Mouse (Mus musculus) MEL (cell line): ENCODE results near the gene Palld. TPM values are rescaled to one million over a fixed set of nuclear protein-coding genes. Genes with fewer than 3 reads are reported as not detected.

Experiments
- DNase-seq: peaks from one replicate; pipeline ENCODE4 v3.0.0; 2011; ENCODE audit warnings: low read depth, low spot score
- H3K27ac ChIP-seq: 2 replicates; pipeline ENCODE4 v1.5.1; 2012; ENCODE audit warnings: low read depth, mild to moderate bottlenecking, control low read depth, low read length, moderate library complexity; ENCODE audit not compliant: control insufficient read depth
- H3K27me3 ChIP-seq, 2 experiments: fragments of 150-350 bp in 1 of 2; sonication (generic) in 1 of 2; 2 replicates each; pipeline ENCODE4 v1.6.1; 2012; ENCODE audit warnings: low read length in 2 of 2, mild to moderate bottlenecking in 2 of 2, improper control_type of control experiment in 1 of 2, moderate library complexity in 1 of 2; ENCODE audit not compliant: insufficient read depth in 2 of 2, control insufficient read depth in 1 of 2
- H3K36me3 ChIP-seq, 2 experiments: 2 replicates each; pipeline ENCODE4 v1.6.1; 2012 to 2014; ENCODE audit warnings: low read length in 2 of 2, improper control_type of control experiment in 1 of 2, inconsistent platforms in 1 of 2, mild to moderate bottlenecking in 1 of 2; ENCODE audit not compliant: insufficient read depth in 2 of 2, control insufficient read depth in 1 of 2
- H3K4me1 ChIP-seq, 2 experiments: fragments of 150-350 bp in 1 of 2; sonication (generic) in 1 of 2; 2 replicates each; pipeline ENCODE4 v1.6.1; 2012; ENCODE audit warnings: low read length in 2 of 2, improper control_type of control experiment in 1 of 2, mild to moderate bottlenecking in 1 of 2; ENCODE audit not compliant: insufficient read depth in 2 of 2, control insufficient read depth in 1 of 2
- H3K4me3 ChIP-seq, 2 experiments: fragments of 150-350 bp in 1 of 2; sonication (generic) in 1 of 2; 2 replicates each; pipeline ENCODE4 v1.5.1; 2012; ENCODE audit warnings: low read depth in 2 of 2, low read length in 2 of 2, mild to moderate bottlenecking in 2 of 2, moderate library complexity in 2 of 2, control low read depth in 1 of 2, improper control_type of control experiment in 1 of 2; ENCODE audit not compliant: control insufficient read depth in 1 of 2, insufficient read depth in 1 of 2
- H3K79me2 ChIP-seq: 2 replicates; pipeline ENCODE4 v1.6.1; 2012; ENCODE audit warnings: mild to moderate bottlenecking, low read length, moderate library complexity; ENCODE audit not compliant: control insufficient read depth, poor library complexity, insufficient read depth
- H3K9ac ChIP-seq: 2 replicates; pipeline ENCODE4 v1.6.1; 2012; ENCODE audit warnings: low read depth, mild to moderate bottlenecking, control low read depth, low read length, moderate library complexity; ENCODE audit not compliant: control insufficient read depth, poor library complexity, severe bottlenecking
- H3K9me3 ChIP-seq: fragments of 150-350 bp; sonication (generic); replicated peaks from 2 replicates; pipeline ENCODE4 v1.6.1; 2012; ENCODE audit warnings: mild to moderate bottlenecking, low read length, improper control_type of control experiment, moderate library complexity; ENCODE audit not compliant: insufficient read depth
- BHLHE40 ChIP-seq: IDR thresholded peaks from 2 replicates; pipeline ENCODE4 v1.6.1; 2012; ENCODE audit warnings: low read depth, mild to moderate bottlenecking, inconsistent platforms, low read length, improper control_type of control experiment, borderline replicate concordance
- CHD1 ChIP-seq: IDR thresholded peaks from 2 replicates; pipeline ENCODE4 v1.6.1; 2012; ENCODE audit warnings: low read depth, mild to moderate bottlenecking, inconsistent platforms, low read length, improper control_type of control experiment
- ELF1 ChIP-seq: IDR thresholded peaks from 2 replicates; pipeline ENCODE4 v1.6.1; 2014; ENCODE audit warnings: low read depth, mild to moderate bottlenecking, inconsistent platforms, low read length, improper control_type of control experiment, moderate library complexity
- EP300 ChIP-seq, 2 experiments: IDR thresholded peaks; 2 replicates each; pipeline ENCODE4 v1.6.1; 2011; ENCODE audit warnings: improper control_type of control experiment in 2 of 2, low read length in 2 of 2, low read depth in 1 of 2, mild to moderate bottlenecking in 1 of 2
- GATA1 ChIP-seq: IDR thresholded peaks from 2 replicates; pipeline ENCODE4 v1.6.1; 2011; ENCODE audit warnings: low read depth, low read length, improper control_type of control experiment
- HCFC1 ChIP-seq: IDR thresholded peaks from 2 replicates; pipeline ENCODE4 v1.6.1; 2012; ENCODE audit warnings: low read depth, mild to moderate bottlenecking, inconsistent platforms, low read length, improper control_type of control experiment, moderate library complexity
- JUND ChIP-seq: IDR thresholded peaks from 2 replicates; pipeline ENCODE4 v1.6.1; 2011; ENCODE audit warnings: low read depth, mild to moderate bottlenecking, improper control_type of control experiment, low read length
- MAZ ChIP-seq: IDR thresholded peaks from 2 replicates; pipeline ENCODE4 v1.6.1; 2012; ENCODE audit warnings: low read depth, mild to moderate bottlenecking, inconsistent platforms, low read length, improper control_type of control experiment
- MEF2A ChIP-seq: IDR thresholded peaks from 2 replicates; pipeline ENCODE4 v1.6.1; 2014; ENCODE audit warnings: low read depth, mild to moderate bottlenecking, inconsistent platforms, low read length, improper control_type of control experiment; ENCODE audit not compliant: poor library complexity, insufficient replicate concordance, severe bottlenecking; ENCODE audit errors: extremely low read depth
- MXI1 ChIP-seq: IDR thresholded peaks from 2 replicates; pipeline ENCODE4 v1.6.1; 2011; ENCODE audit warnings: mild to moderate bottlenecking, low read depth, low read length, improper control_type of control experiment
- MYB ChIP-seq: IDR thresholded peaks from 2 replicates; pipeline ENCODE4 v1.6.1; 2011; ENCODE audit warnings: mild to moderate bottlenecking, low read depth, low read length, improper control_type of control experiment
- POLR2A ChIP-seq, 2 experiments: IDR thresholded peaks; 2 replicates each; pipeline ENCODE4 v1.6.1; 2011 to 2012; ENCODE audit warnings: low read length in 2 of 2, mild to moderate bottlenecking in 2 of 2, control low read depth in 1 of 2, improper control_type of control experiment in 1 of 2, low read depth in 1 of 2, moderate library complexity in 1 of 2; ENCODE audit not compliant: control insufficient read depth in 1 of 2, insufficient read depth in 1 of 2, poor library complexity in 1 of 2
- POLR2AphosphoS2 ChIP-seq: IDR thresholded peaks from 2 replicates; pipeline ENCODE4 v1.6.1; 2011; ENCODE audit warnings: low read length, improper control_type of control experiment
- POLR2AphosphoS5 ChIP-seq: IDR thresholded peaks from 2 replicates; pipeline ENCODE4 v1.6.1; 2012; ENCODE audit warnings: low read depth, borderline replicate concordance, mild to moderate bottlenecking, inconsistent platforms, low read length, moderate library complexity, mixed read lengths
- SIN3A ChIP-seq: IDR thresholded peaks from 2 replicates; pipeline ENCODE4 v1.6.1; 2012; ENCODE audit warnings: low read length, improper control_type of control experiment, inconsistent platforms
- TAL1 ChIP-seq: IDR thresholded peaks from 2 replicates; pipeline ENCODE4 v1.6.1; 2012; ENCODE audit warnings: mild to moderate bottlenecking, inconsistent platforms, low read length, moderate library complexity, mixed read lengths
- UBTF ChIP-seq: IDR thresholded peaks from 2 replicates; pipeline ENCODE4 v1.6.1; 2012; ENCODE audit warnings: low read depth, mild to moderate bottlenecking, inconsistent platforms, low read length, improper control_type of control experiment, moderate library complexity, borderline replicate concordance; ENCODE audit not compliant: insufficient read depth
- ZMIZ1 ChIP-seq: IDR thresholded peaks from 2 replicates; pipeline ENCODE4 v1.6.1; 2012; ENCODE audit warnings: low read depth, mild to moderate bottlenecking, inconsistent platforms, low read length, improper control_type of control experiment, moderate library complexity
- polyA plus RNA-seq, 2 experiments: library from polyadenylated mRNA; stranded (reverse) in 1 of 2; unstranded in 1 of 2; fragments of >175 nt in 1 of 2; fragments of >200 nt in 1 of 2; gene quantifications; 2 replicates each; pipeline versions ENCODE4 v1.2.1 to v1.2.4; 2012; ENCODE audit warnings: low replicate concordance in 2 of 2, low read depth in 1 of 2; ENCODE audit not compliant: insufficient read length in 2 of 2, insufficient read depth in 1 of 2, missing spikeins in 1 of 2
- total RNA-seq: library from RNA; depleted of rRNA; stranded (reverse); fragments of 300-350 nt; gene quantifications from 2 replicates; pipeline ENCODE4 v1.2.3, GENCODE M21; 2012

The Palld gene
- total and polyA plus RNA-seq, 3 experiments, result 0.23 to 1.9 TPM; not detected in 1

DNA sequence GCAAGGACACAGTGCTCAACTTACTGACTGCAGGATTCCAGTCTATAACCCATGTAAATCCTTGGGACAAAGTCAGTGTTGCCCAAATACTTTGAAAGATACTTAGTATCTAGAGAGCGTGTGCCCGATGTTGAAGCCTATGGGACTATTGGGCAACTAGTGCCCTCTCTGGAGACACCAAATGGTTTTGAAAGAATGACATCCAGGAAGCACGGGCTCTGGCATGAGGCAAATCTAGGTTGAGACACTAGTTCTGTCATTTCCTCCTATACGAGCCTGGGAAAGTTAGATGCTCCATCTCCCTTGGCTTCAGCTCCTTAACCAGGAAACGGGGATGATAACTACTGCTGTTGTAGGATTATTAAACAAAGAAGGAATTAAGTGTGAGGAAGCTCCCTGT lies 155.4 kb downstream of the Palld start:
- Histone ChIP-seq H3K27me3 (no peaks in the 10 kb centered on the region), H3K79me2 (no peaks in the 10 kb centered on the region), H3K4me1 (no peaks in the 10 kb centered on the region), H3K9ac (no peak overlapping the region), H3K27ac (no peak overlapping the region), H3K9me3 (no peaks in the 10 kb centered on the region), H3K36me3 (no peaks in the 10 kb centered on the region), H3K4me3 (no peak overlapping the region)
- no peak for TF ChIP-seq CHD1
- DNase-seq, result no peak

DNA sequence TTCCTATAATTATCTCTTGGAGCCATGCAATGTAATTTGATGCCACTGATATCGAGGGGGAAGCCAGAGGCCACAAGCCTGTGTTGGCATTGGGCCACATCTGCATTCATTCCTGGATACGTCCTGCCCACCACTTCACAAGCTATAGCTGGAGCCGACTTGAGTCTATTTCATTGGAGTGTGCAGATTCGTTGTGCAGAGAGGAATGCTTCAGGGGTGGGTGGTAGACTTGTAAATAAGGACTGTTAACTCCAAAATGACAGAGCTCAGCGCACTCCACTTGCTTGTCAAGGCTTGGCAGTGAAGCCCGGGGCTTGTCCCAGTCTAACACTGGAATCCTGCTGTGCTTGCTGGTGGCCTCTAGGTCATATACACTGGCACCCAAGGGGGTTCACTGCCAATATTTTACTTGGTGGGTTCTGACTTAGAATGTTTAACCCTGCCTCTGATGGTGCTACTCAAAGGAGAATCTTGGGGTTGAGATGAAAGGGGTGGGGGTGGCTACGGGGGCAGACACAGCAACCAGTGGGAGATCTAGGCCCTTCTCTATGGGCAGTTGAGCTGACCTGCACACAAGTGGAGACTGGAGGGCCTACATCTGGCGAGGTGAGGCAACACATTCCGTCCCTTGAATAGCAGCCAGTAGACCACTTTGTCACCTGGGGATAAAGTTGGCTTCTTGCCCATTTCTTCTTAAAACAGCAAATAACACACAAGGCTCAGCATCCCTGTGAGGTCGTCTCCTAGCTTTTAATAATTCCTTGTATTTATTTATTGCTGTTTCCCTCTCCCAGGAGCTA lies 157.1 kb downstream of the Palld start:
- no peak overlapping the region for H3K9ac ChIP-seq
- H3K4me3 ChIP-seq, result no peak overlapping the region
- H3K36me3 ChIP-seq, result no peaks in the 10 kb centered on the region
- no peaks in the 10 kb centered on the region for H3K27me3 ChIP-seq
- no peaks in the 10 kb centered on the region for H3K4me1 ChIP-seq
- no peaks in the 10 kb centered on the region for H3K79me2 ChIP-seq
- peak; percentile 28 for DNase-seq
- TF ChIP-seq TAL1, result no peak
- no peak for TF ChIP-seq MYB
- TF ChIP-seq POLR2AphosphoS5, result no peak
- TF ChIP-seq UBTF, result no peak
- TF ChIP-seq GATA1, result no peak
- TF ChIP-seq MXI1, result no peak
- no peak for TF ChIP-seq POLR2AphosphoS2
- TF ChIP-seq MAZ, result no peak
- TF ChIP-seq JUND, result no peak
- TF ChIP-seq EP300 (IDR thresholded peaks at IDR 0.05; ENCODE audit: low read depth in 1 of 2, low read length in 2 of 2), result no peak
- TF ChIP-seq ZMIZ1, result no peak
- TF ChIP-seq CHD1, result no peak
- no peak for TF ChIP-seq POLR2A (IDR thresholded peaks at IDR 0.05; ENCODE audit: control insufficient read depth in 1 of 2, insufficient read depth in 1 of 2, low read depth in 1 of 2, low read length in 2 of 2, poor library complexity in 1 of 2)
- TF ChIP-seq ELF1, result no peak
- no peak for TF ChIP-seq MEF2A
- no peak for TF ChIP-seq SIN3A
- no peak for TF ChIP-seq BHLHE40
- no peak for TF ChIP-seq HCFC1
- no peaks in the 10 kb centered on the region for H3K9me3 ChIP-seq
- no peak overlapping the region for H3K27ac ChIP-seq
